Mouse (Mus musculus) liver, postnatal 0 days (tissue): ENCODE results near the gene Tepp. TPM values are rescaled to one million over a fixed set of nuclear protein-coding genes. Genes with fewer than 3 reads are reported as not detected.

ENCODE experiments used
- ATAC-seq: fragments of 200-750 bp; cut with Nextera tagmentation; 2 replicates; pipeline ENCODE4 v1.8.0; 2017; ENCODE audit warnings: mild to moderate bottlenecking, moderate library complexity
- DNase-seq: peaks from one replicate; pipeline ENCODE4 v3.0.0-alpha.2; 2016
- H3K27ac ChIP-seq: fragments of 300-500 bp; sonication (generic); 2 replicates; pipeline ENCODE4 v1.5.1; 2014; ENCODE audit warnings: antibody characterized with exemption, moderate library complexity, mild to moderate bottlenecking, low read depth
- H3K27me3 ChIP-seq: fragments of 300-500 bp; sonication (generic); 2 replicates; pipeline ENCODE4 v1.6.1; 2014; ENCODE audit warnings: low read length, control low read depth, mixed read lengths; ENCODE audit not compliant: insufficient read depth
- H3K36me3 ChIP-seq: fragments of 300-500 bp; sonication (generic); replicated peaks from 2 replicates; pipeline ENCODE4 v1.6.1; 2014; ENCODE audit warnings: mild to moderate bottlenecking, control low read depth, low read length, moderate library complexity, mixed read lengths; ENCODE audit not compliant: insufficient read depth
- H3K4me1 ChIP-seq: fragments of 300-500 bp; sonication (generic); 2 replicates; pipeline ENCODE4 v1.6.1; 2014; ENCODE audit warnings: antibody characterized with exemption, mild to moderate bottlenecking, control low read depth; ENCODE audit not compliant: insufficient read depth
- H3K4me2 ChIP-seq: fragments of 300-500 bp; sonication (generic); 2 replicates; pipeline ENCODE4 v1.6.1; 2014; ENCODE audit warnings: low read depth, mild to moderate bottlenecking, low read length, moderate library complexity, mixed read lengths
- H3K4me3 ChIP-seq: fragments of 300-500 bp; sonication (generic); 2 replicates; pipeline ENCODE4 v1.5.1; 2014; ENCODE audit warnings: low read depth, low read length
- H3K9ac ChIP-seq: fragments of 300-500 bp; sonication (generic); replicated peaks from 2 replicates; pipeline ENCODE4 v1.6.1; 2014; ENCODE audit warnings: mild to moderate bottlenecking, moderate library complexity
- H3K9me3 ChIP-seq: fragments of 300-500 bp; sonication (generic); 2 replicates; pipeline ENCODE4 v1.6.1; 2016; ENCODE audit warnings: mild to moderate bottlenecking, control low read depth, low read length, mixed read lengths
- CTCF ChIP-seq: sonication (generic); IDR thresholded peaks from 2 replicates; pipeline ENCODE4 v1.5.1; 2016; ENCODE audit warnings: antibody characterized with exemption, low read depth
- EP300 ChIP-seq: IDR thresholded peaks from 2 replicates; pipeline ENCODE4 v1.6.1; 2016; ENCODE audit warnings: antibody characterized with exemption, low read depth, mild to moderate bottlenecking
- WGBS: fragments of 180-500 bp; shearing (Covaris S2); extraction: QIAGEN DNeasy Blood & Tissue Kit; methylation state at CpG from one replicate; pipeline ENCODE4 v1.1.7; 2014; ENCODE audit not compliant: insufficient replicate concordance; 5-methylcytosine and 5-hydroxymethylcytosine counted together
- polyA plus RNA-seq: library from polyadenylated mRNA; unstranded; fragments of >200 nt; fragmentation: Nextera tagmentation; extraction: Ambion mirVana; gene quantifications from 2 replicates; pipeline ENCODE4 v1.2.1, GENCODE M21; 2015

Gene Tepp
- polyA plus RNA-seq, 1 experiment from 2014 or later, result not detected

GRCm38 (mm10) chr8:95324646-95325045, 14.3 kb downstream of the Tepp start:
- H3K4me1 ChIP-seq, result peaks cover 12% of the 10 kb centered on the region
- H3K27me3 ChIP-seq, result no peaks in the 10 kb centered on the region
- H3K4me3 ChIP-seq, result no peak overlapping the region
- TF ChIP-seq EP300 (no peak), CTCF (no peak)
- 66% methylated on average over 5 of the region's 5 CpGs for WGBS
- H3K4me2 ChIP-seq, result no peak overlapping the region
- no peaks in the 10 kb centered on the region for H3K9me3 ChIP-seq
- no peak overlapping the region for H3K9ac ChIP-seq
- ATAC-seq (no peak), DNase-seq (no peak)
- no peak overlapping the region for H3K27ac ChIP-seq
- peaks cover 33% of the 10 kb centered on the region for H3K36me3 ChIP-seq

- ATAC-seq (no peak), DNase-seq (no peak)
- H3K27ac ChIP-seq, result no peak overlapping the region
- H3K4me1 ChIP-seq, result peaks cover 15% of the 10 kb centered on the region
- H3K27me3 ChIP-seq, result no peaks in the 10 kb centered on the region
- H3K9ac ChIP-seq, result no peak overlapping the region
- no peak overlapping the region for H3K4me3 ChIP-seq
- WGBS, result 83% methylated on average over 5 of the region's 5 CpGs
- H3K9me3 ChIP-seq, result no peaks in the 10 kb centered on the region
- peaks cover 34% of the 10 kb centered on the region for H3K36me3 ChIP-seq
- no peak overlapping the region for H3K4me2 ChIP-seq
- TF ChIP-seq EP300 (no peak), CTCF (no peak)
Observed at GRCm38 (mm10) chr8:95326822-95327221, 16.5 kb downstream of the Tepp start.

- 93% methylated on average over 46 of the region's 46 CpGs for WGBS
Observed at GRCm38 (mm10) chr8:95327866-95328465, 17.6 kb downstream of the Tepp start.

GRCm38 (mm10) chr8:95330367-95330766, 20.0 kb downstream of the Tepp start:
- no peaks in the 10 kb centered on the region for H3K27me3 ChIP-seq
- TF ChIP-seq EP300 (no peak), CTCF (no peak)
- no peaks in the 10 kb centered on the region for H3K9me3 ChIP-seq
- H3K4me3 ChIP-seq, result peak overlapping the region; percentile 70
- no peak for DNase-seq
- H3K27ac ChIP-seq, result no peak overlapping the region
- WGBS, result 59% methylated on average over 1 of the region's 1 CpGs
- peaks cover 34% of the 10 kb centered on the region for H3K36me3 ChIP-seq
- peak overlapping the region; percentile 89; the same call in 1 of the 2 replicates for H3K9ac ChIP-seq
- H3K4me2 ChIP-seq, result peak overlapping the region; percentile 85
- no peak for ATAC-seq
- peaks cover 23% of the 10 kb centered on the region for H3K4me1 ChIP-seq

More at GRCm38 (mm10) chr8:95327866-95328465, 17.6 kb downstream of the Tepp start:
- peaks cover 34% of the 10 kb centered on the region for H3K36me3 ChIP-seq
- no peak overlapping the region for H3K4me2 ChIP-seq
- DNase-seq (no peak), ATAC-seq (no peak)
- no peak overlapping the region for H3K27ac ChIP-seq
- no peak for TF ChIP-seq EP300
- TF ChIP-seq CTCF, result no peak
- H3K4me1 ChIP-seq, result peaks cover 22% of the 10 kb centered on the region
- H3K27me3 ChIP-seq, result no peaks in the 10 kb centered on the region
- no peak overlapping the region for H3K4me3 ChIP-seq
- H3K9ac ChIP-seq, result no peak overlapping the region
- no peaks in the 10 kb centered on the region for H3K9me3 ChIP-seq

- Histone ChIP-seq H3K9ac (peak overlapping the region; percentile 89), H3K36me3 (peaks cover 31% of the 10 kb centered on the region), H3K4me1 (peaks cover 23% of the 10 kb centered on the region), H3K27me3 (no peaks in the 10 kb centered on the region), H3K4me3 (peak overlapping the region; percentile 70), H3K4me2 (peak overlapping the region; percentile 85), H3K27ac (peak overlapping the region; percentile 98), H3K9me3 (no peaks in the 10 kb centered on the region)
- DNase-seq, result no peak
- ATAC-seq, result peak; percentile 49
- TF ChIP-seq EP300, result no peak
- TF ChIP-seq CTCF, result peak; percentile 31
- WGBS, result under 1% methylated on average over 37 of the region's 38 CpGs
Observed at GRCm38 (mm10) chr8:95331156-95331719, 20.9 kb downstream of the Tepp start.

- DNase-seq (peak; percentile 95), ATAC-seq (peak; percentile 91)
- Histone ChIP-seq H3K4me2 (peak within 1 kb of the TSS; percentile 85), H3K27ac (peak within 1 kb of the TSS; percentile 98), H3K4me3 (peak within 1 kb of the TSS; percentile 70), H3K9ac (peak within 1 kb of the TSS; percentile 89), H3K36me3 (peaks cover 25% of the 10 kb centered on the region), H3K9me3 (no peaks in the 10 kb centered on the region), H3K4me1 (peaks cover 23% of the 10 kb centered on the region), H3K27me3 (no peaks in the 10 kb centered on the region)
- TF ChIP-seq EP300 (peak; percentile 5; the same call in 1 of the 2 replicates), CTCF (peak; percentile 60)
- 0% methylated on average over 52 of the region's 80 CpGs for WGBS
Observed at GRCm38 (mm10) chr8:95331720-95332436, 21.5 kb downstream of the Tepp start, which contains the start of the genes Zfp319 and Usb1. Gene Zfp319 (minus strand): TSS chr8:95331950. Gene Usb1 (plus strand): TSS chr8:95332284.
